Mouse (Mus musculus) megakaryocyte-erythroid progenitor cell, adult 5-6 weeks (primary cell): Measurements from ENCODE around the gene Mapk13. TPM values are rescaled to one million over a fixed set of nuclear protein-coding genes. Genes with fewer than 3 reads are reported as not detected.

Source experiments
- total RNA-seq, 2 experiments: library from RNA; stranded (forward) in 1 of 2; stranded (reverse) in 1 of 2; fragments of 200-1000, 215-1000 nt in 1 of 2; fragments of >200 nt in 1 of 2; fragmentation: Nextera tagmentation in 1 of 2; gene quantifications; 2 replicates each; pipeline ENCODE4 v1.2.3; 2014 to 2017

Mapk13 gene
- total RNA-seq, 2 experiments from 2014 or later, result not detected

Other genes with a start within 250 kb of the Mapk13 start
- gene Armc12, start 238.5 kb upstream of the Mapk13 start, total RNA-seq (2014; fragmentation: Nextera tagmentation), result not detected in 2 replicates
- gene Armc12, start 238.5 kb upstream of the Mapk13 start, total RNA-seq (2017), result not detected in 2 replicates
- gene Clpsl2, start 219.9 kb upstream of the Mapk13 start, total RNA-seq (2014; fragmentation: Nextera tagmentation), result not detected in 2 replicates
- not detected in 2 replicates for gene Clpsl2, start 219.9 kb upstream of the Mapk13 start, total RNA-seq (2017)
- not detected in 2 replicates for gene Clps, start 208.5 kb upstream of the Mapk13 start, total RNA-seq (2014; fragmentation: Nextera tagmentation)
- not detected in 2 replicates for gene Clps, start 208.5 kb upstream of the Mapk13 start, total RNA-seq (2017)
- not detected in 2 replicates for gene Lhfpl5, start 193.7 kb upstream of the Mapk13 start, total RNA-seq (2014; fragmentation: Nextera tagmentation)
- not detected in 2 replicates for gene Lhfpl5, start 193.7 kb upstream of the Mapk13 start, total RNA-seq (2017)
- gene Srpk1, start 146.6 kb upstream of the Mapk13 start, total RNA-seq (2014; fragmentation: Nextera tagmentation), result 141 and 164 TPM in 2 replicates
- 159 and 165 TPM in 2 replicates for gene Srpk1, start 146.6 kb upstream of the Mapk13 start, total RNA-seq (2017)
- 1.9 and 3.7 TPM in 2 replicates for gene Slc26a8, start 79.1 kb upstream of the Mapk13 start, total RNA-seq (2014; fragmentation: Nextera tagmentation)
- gene Slc26a8, start 79.1 kb upstream of the Mapk13 start, total RNA-seq (2017), result 1.2 TPM in 1 of 2 replicates, not detected in the other
- gene Mapk14, start 78.0 kb upstream of the Mapk13 start, total RNA-seq (2014; fragmentation: Nextera tagmentation), result 93.9 and 100 TPM in 2 replicates
- gene Mapk14, start 78.0 kb upstream of the Mapk13 start, total RNA-seq (2017), result 54.0 and 87.6 TPM in 2 replicates
- gene AC170998.1, start 43.2 kb upstream of the Mapk13 start, total RNA-seq (2014; fragmentation: Nextera tagmentation), result 8.7 and 12.8 TPM in 2 replicates
- not detected in 2 replicates for gene AC170998.1, start 43.2 kb upstream of the Mapk13 start, total RNA-seq (2017)
- 61.1 and 68.0 TPM in 2 replicates for gene Brpf3, start 31.8 kb downstream of the Mapk13 start, total RNA-seq (2014; fragmentation: Nextera tagmentation)
- gene Brpf3, start 31.8 kb downstream of the Mapk13 start, total RNA-seq (2017), result 5.3 and 6.2 TPM in 2 replicates
- gene Pnpla1, start 89.1 kb downstream of the Mapk13 start, total RNA-seq (2014; fragmentation: Nextera tagmentation), result not detected in 2 replicates
- gene Pnpla1, start 89.1 kb downstream of the Mapk13 start, total RNA-seq (2017), result not detected in 2 replicates
- 0.20 and 0.33 TPM in 2 replicates for gene 4930539E08Rik, start 146.0 kb downstream of the Mapk13 start, total RNA-seq (2014; fragmentation: Nextera tagmentation)
- 0.23 and 0.66 TPM in 2 replicates for gene 4930539E08Rik, start 146.0 kb downstream of the Mapk13 start, total RNA-seq (2017)
- not detected in 2 replicates for gene Pxt1, start 174.5 kb downstream of the Mapk13 start, total RNA-seq (2014; fragmentation: Nextera tagmentation)
- gene Pxt1, start 174.5 kb downstream of the Mapk13 start, total RNA-seq (2017), result not detected in 2 replicates
- gene Kctd20, start 182.7 kb downstream of the Mapk13 start, total RNA-seq (2014; fragmentation: Nextera tagmentation), result 23.5 and 33.8 TPM in 2 replicates
- gene Kctd20, start 182.7 kb downstream of the Mapk13 start, total RNA-seq (2017), result 31.4 and 39.9 TPM in 2 replicates
- gene Stk38, start 238.7 kb downstream of the Mapk13 start, total RNA-seq (2014; fragmentation: Nextera tagmentation), result 123 TPM in 2 replicates
- gene Stk38, start 238.7 kb downstream of the Mapk13 start, total RNA-seq (2017), result 79.5 and 95.0 TPM in 2 replicates